Mouse (Mus musculus) hindbrain, embryonic 12.5 days (tissue): ENCODE measurements around the gene Xrn2. TPM values are rescaled to one million over a fixed set of nuclear protein-coding genes. Genes with fewer than 3 reads are reported as not detected.

Experiments used
- ATAC-seq: fragments of 200-750 bp; cut with Nextera tagmentation; 2 replicates; pipeline ENCODE4 v1.8.0; 2017; ENCODE audit warnings: moderate TSS enrichment; ENCODE audit not compliant: low FRiP score
- H3K27ac ChIP-seq: fragments of 300-500 bp; sonication (generic); 2 replicates; pipeline ENCODE4 v1.5.1; 2016; ENCODE audit warnings: mild to moderate bottlenecking
- H3K27me3 ChIP-seq: fragments of 300-500 bp; sonication (generic); 2 replicates; pipeline ENCODE4 v1.6.1; 2016; ENCODE audit warnings: mild to moderate bottlenecking
- H3K36me3 ChIP-seq: fragments of 300-500 bp; sonication (generic); 2 replicates; pipeline ENCODE4 v1.6.1; 2016; ENCODE audit warnings: mild to moderate bottlenecking
- H3K4me1 ChIP-seq: fragments of 300-500 bp; sonication (generic); 2 replicates; pipeline ENCODE4 v1.6.1; 2016
- H3K4me2 ChIP-seq: fragments of 300-500 bp; sonication (generic); replicated peaks from 2 replicates; pipeline ENCODE4 v1.6.1; 2016; ENCODE audit warnings: mild to moderate bottlenecking
- H3K4me3 ChIP-seq: fragments of 300-500 bp; sonication (generic); 2 replicates; pipeline ENCODE4 v1.5.1; 2016; ENCODE audit warnings: mild to moderate bottlenecking
- H3K9ac ChIP-seq: fragments of 300-500 bp; sonication (generic); 2 replicates; pipeline ENCODE4 v1.6.1; 2016; ENCODE audit warnings: mild to moderate bottlenecking, moderate library complexity
- H3K9me3 ChIP-seq: fragments of 300-500 bp; sonication (generic); replicated peaks from 2 replicates; pipeline ENCODE4 v1.6.1; 2016; ENCODE audit warnings: mild to moderate bottlenecking
- WGBS: fragments of 180-500 bp; shearing (Covaris S2); methylation state at CpG from one replicate; pipeline ENCODE4 v1.1.7; 2016; 5-methylcytosine and 5-hydroxymethylcytosine counted together
- polyA plus RNA-seq: library from polyadenylated mRNA; unstranded; fragments of >200 nt; fragmentation: Nextera tagmentation; extraction: Ambion mirVana; gene quantifications from 2 replicates; pipeline ENCODE4 v1.2.1, GENCODE M21; 2016

Gene Xrn2
- polyA plus RNA-seq, 1 experiment from 2014 or later, result 88.3 TPM

DNA sequence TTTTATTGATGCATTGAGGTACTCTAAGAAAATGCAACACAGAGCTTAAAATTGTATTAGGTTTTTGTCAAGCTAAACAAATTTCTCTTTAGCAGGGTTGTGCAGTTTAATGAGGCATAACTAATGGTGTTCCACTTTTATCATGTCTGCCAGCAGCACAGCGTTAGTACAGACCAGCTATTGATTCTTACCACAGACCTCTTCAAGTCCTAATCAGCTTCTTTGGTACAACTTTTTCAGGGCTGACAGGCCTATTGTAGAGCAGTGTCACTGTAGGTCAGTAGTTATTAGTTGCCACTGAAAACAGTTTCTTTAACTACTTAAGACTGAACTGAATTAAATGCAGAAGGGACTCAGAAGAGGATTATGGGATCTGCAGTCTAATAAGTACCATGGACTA, 56.3 kb downstream of the Xrn2 start:
- Histone ChIP-seq H3K9me3 (no peaks in the 10 kb centered on the region), H3K4me1 (0 out of 2 replicates have a peak, but pooled peaks cover 2% of the 10 kb centered on the region), H3K4me3 (no peak overlapping the region), H3K27me3 (no peaks in the 10 kb centered on the region), H3K4me2 (no peak overlapping the region), H3K9ac (no peak overlapping the region), H3K36me3 (peaks cover 12% of the 10 kb centered on the region), H3K27ac (no peak overlapping the region)
- peak; percentile 67; the same call in 1 of the 2 replicates for ATAC-seq
- WGBS, result 35% methylated on average over 1 of the region's 1 CpGs

DNA sequence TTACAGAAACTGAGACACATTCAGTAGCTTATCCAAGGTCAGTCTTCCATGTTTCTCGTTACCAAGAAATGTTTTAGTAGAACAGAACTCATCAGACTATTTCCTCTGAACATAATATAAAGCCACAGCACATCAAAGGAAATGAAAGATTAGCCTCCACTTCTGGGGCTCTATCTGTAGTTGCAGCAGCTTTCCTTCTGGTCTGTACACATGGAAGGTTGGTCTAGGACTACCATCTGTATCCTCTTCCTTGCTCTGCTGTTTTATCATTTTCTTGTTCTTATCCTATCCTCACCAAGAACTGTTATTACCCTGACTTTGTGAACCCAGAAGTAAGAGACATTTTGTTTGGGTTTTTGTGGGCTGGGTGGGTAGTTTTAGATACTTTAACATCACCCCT, 57.5 kb downstream of the Xrn2 start:
- H3K4me1 ChIP-seq, result 0 out of 2 replicates have a peak, but pooled peaks cover 2% of the 10 kb centered on the region
- H3K4me2 ChIP-seq, result no peak overlapping the region
- WGBS, result 95% methylated on average over 1 of the region's 1 CpGs
- H3K9me3 ChIP-seq, result no peaks in the 10 kb centered on the region
- H3K9ac ChIP-seq, result no peak overlapping the region
- no peak overlapping the region for H3K4me3 ChIP-seq
- no peaks in the 10 kb centered on the region for H3K27me3 ChIP-seq
- H3K27ac ChIP-seq, result no peak overlapping the region
- peaks cover 19% of the 10 kb centered on the region for H3K36me3 ChIP-seq
- no peak for ATAC-seq

DNA sequence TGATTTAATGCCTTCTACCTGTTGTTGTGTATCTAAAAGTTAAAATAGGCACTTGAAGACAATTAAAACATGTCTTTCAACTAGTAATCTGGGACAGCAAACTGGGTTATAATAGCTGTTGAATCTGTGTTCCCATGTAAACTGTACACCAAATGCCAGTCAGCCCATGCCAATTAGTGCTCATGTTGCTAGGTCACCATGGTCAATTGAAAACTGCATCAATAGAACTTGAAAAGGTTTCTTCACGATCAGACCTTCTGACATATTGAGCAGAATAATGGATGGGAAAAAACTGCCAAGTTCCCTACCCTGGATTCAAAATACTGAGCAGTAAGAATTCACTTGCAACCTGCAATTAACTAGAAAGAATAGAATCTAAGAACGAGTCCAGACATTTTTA, 61.2 kb downstream of the Xrn2 start:
- Histone ChIP-seq H3K27me3 (peaks cover 3% of the 10 kb centered on the region), H3K9ac (no peak overlapping the region), H3K27ac (no peak overlapping the region), H3K4me3 (no peak overlapping the region), H3K36me3 (peaks cover 22% of the 10 kb centered on the region), H3K9me3 (no peaks in the 10 kb centered on the region), H3K4me2 (no peak overlapping the region), H3K4me1 (0 out of 2 replicates have a peak, but pooled peaks cover 2% of the 10 kb centered on the region)
- ATAC-seq, result no peak
- WGBS, result 65% methylated on average over 2 of the region's 2 CpGs

DNA sequence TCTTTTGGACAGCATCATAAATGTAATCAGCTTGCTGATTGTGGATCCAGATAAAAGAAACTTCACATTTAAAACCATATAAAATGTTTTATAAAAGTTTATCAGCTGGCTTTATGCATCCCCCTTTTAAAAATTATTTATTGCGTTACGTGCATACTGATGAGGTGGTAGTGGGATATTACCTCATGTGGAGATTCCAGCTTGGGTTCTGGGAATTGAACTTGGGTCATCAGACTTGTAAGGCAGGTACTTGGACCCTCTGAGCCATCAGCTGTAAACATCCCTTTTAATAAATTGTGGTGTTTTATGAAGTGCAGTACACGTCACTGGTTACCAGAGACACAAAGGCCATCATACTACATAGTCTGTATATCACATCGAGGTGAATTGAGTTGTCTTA, 61.6 kb downstream of the Xrn2 start:
- H3K9me3 ChIP-seq, result no peaks in the 10 kb centered on the region
- no peak for ATAC-seq
- H3K4me1 ChIP-seq, result no peaks in the 10 kb centered on the region
- no peak overlapping the region for H3K27ac ChIP-seq
- peaks cover 18% of the 10 kb centered on the region; the same call in 1 of the 2 replicates for H3K36me3 ChIP-seq
- WGBS, result 96% methylated on average over 4 of the region's 4 CpGs
- H3K27me3 ChIP-seq, result peaks cover 7% of the 10 kb centered on the region
- H3K4me2 ChIP-seq, result no peak overlapping the region
- H3K9ac ChIP-seq, result no peak overlapping the region
- no peak overlapping the region for H3K4me3 ChIP-seq

DNA sequence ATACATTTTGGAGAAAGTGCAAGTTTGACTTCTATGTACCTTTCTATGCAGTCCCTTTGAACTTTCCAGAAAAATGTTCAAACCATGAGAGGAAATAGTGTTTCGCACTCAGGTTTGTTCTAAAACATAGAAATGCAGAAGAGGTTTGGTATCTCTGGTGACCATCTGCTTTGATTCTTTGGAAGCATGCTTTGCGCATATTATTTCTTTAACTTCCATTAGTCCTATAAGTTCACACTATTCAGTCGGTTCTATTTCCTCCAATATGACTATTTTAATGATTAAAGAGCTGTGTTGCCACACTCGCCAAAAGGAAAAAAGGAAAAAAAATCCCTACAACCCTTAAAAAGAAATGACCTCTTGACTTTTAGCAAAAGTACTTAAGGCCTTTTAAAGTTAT, 69.6 kb downstream of the Xrn2 start:
- Histone ChIP-seq H3K9me3 (no peaks in the 10 kb centered on the region), H3K36me3 (no peaks in the 10 kb centered on the region)
- no peak for ATAC-seq

DNA sequence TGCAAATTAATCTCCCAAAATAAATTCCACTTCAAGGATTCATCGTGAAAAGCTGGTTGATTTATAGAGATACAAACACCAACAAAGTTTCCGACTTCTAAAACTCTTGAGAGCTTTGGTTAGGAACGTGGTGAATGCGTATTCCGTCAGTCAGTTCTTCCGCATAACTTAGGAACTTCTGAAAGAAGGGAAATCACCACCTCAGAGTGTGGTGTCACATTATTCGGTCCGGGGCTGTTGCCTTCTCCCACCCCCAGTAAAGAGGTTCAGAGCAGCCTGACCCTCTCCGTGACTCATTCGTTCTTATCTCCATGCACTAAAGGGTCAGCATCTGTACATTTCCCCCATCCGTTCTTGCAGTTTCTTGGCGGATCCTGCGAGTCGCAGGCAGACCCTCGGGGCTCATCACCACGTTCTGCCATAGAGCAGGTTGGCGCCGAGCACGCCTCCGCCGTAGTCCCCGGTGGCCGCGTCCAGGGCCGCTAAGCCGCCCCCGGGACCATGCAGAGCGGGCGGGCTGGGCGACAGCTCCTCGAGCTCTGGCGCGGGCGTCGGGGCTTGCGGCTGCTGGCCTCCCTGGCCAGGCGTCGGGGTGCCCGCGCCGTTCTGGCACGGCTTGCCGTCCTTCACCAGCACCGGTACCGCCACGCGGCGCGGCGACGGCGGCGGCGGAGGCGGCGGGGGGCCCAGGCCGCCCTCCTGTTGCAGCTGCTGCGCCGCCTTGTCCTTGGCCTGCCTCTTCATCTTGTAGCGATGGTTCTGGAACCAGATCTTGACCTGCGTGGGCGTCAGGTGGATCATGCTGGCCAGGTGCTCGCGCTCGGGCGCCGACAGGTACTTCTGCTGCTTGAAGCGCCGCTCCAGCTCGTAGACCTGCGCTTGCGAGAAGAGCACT, 70.9 kb downstream of the Xrn2 start:
- no peaks in the 10 kb centered on the region for H3K9me3 ChIP-seq
- H3K4me3 ChIP-seq, result 0 out of 2 replicates have a peak overlapping the region, but pooled peaks have one; percentile 29
- ATAC-seq, result peak; percentile 34; the same call in 1 of the 2 replicates
- peak overlapping the region; percentile 22; the same call in 1 of the 2 replicates for H3K4me2 ChIP-seq
- H3K27me3 ChIP-seq, result peaks cover 82% of the 10 kb centered on the region
- peaks cover 9% of the 10 kb centered on the region for H3K4me1 ChIP-seq
- H3K27ac ChIP-seq, result no peak overlapping the region
- WGBS, result under 1% methylated on average over 71 of the region's 72 CpGs
- no peaks in the 10 kb centered on the region for H3K36me3 ChIP-seq
- no peak overlapping the region for H3K9ac ChIP-seq

More for the DNA sequence above, 69.6 kb downstream of the Xrn2 start:
- Histone ChIP-seq H3K4me1 (peaks cover 9% of the 10 kb centered on the region), H3K27me3 (peaks cover 77% of the 10 kb centered on the region), H3K4me3 (no peak overlapping the region), H3K27ac (no peak overlapping the region), H3K9ac (no peak overlapping the region), H3K4me2 (no peak overlapping the region)
- WGBS, result 63% methylated on average over 4 of the region's 4 CpGs

DNA sequence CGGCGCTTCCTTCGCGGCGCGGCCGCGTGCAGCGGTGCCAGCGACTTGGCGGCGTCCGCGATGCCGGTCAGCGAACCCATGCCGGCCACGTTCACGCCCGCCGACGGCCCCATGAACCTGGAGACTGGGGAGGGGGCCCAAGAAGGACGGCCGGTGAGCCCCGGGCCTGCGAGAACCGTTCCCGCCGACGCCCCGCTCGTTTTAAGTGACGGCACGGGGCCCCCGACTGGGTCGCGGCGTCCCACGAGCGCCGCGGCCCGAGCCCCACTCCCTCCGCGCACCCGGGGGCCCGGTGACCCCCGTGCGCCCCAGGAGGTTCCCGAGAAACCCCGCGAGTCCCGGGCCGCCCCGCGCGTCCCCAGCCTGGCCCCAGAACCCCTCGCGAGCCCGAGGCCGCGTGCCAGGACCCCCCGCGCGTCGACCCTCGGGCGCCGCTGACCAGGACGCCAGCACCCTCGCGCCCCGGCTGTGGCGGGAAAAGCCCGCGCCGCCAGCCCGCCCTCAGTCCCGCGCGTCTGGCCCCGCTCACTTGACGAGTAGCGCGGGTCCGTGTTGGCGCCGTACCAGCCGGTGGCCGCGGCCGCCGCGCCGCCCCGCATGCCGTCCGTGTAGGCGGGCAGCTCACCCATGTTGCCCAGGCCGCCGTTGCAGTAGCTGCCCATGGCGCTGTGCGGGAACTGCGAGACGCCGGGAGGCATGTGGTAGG, 71.7 kb downstream of the Xrn2 start:
- no peaks in the 10 kb centered on the region for H3K36me3 ChIP-seq
- peak overlapping the region; percentile 29 for H3K4me3 ChIP-seq
- H3K9ac ChIP-seq, result no peak overlapping the region
- ATAC-seq, result peak; percentile 63
- peaks cover 74% of the 10 kb centered on the region for H3K27me3 ChIP-seq
- WGBS, result 2% methylated on average over 73 of the region's 106 CpGs
- peaks cover 9% of the 10 kb centered on the region for H3K4me1 ChIP-seq
- H3K27ac ChIP-seq, result no peak overlapping the region
- peak overlapping the region; percentile 45 for H3K4me2 ChIP-seq
- H3K9me3 ChIP-seq, result no peaks in the 10 kb centered on the region

DNA sequence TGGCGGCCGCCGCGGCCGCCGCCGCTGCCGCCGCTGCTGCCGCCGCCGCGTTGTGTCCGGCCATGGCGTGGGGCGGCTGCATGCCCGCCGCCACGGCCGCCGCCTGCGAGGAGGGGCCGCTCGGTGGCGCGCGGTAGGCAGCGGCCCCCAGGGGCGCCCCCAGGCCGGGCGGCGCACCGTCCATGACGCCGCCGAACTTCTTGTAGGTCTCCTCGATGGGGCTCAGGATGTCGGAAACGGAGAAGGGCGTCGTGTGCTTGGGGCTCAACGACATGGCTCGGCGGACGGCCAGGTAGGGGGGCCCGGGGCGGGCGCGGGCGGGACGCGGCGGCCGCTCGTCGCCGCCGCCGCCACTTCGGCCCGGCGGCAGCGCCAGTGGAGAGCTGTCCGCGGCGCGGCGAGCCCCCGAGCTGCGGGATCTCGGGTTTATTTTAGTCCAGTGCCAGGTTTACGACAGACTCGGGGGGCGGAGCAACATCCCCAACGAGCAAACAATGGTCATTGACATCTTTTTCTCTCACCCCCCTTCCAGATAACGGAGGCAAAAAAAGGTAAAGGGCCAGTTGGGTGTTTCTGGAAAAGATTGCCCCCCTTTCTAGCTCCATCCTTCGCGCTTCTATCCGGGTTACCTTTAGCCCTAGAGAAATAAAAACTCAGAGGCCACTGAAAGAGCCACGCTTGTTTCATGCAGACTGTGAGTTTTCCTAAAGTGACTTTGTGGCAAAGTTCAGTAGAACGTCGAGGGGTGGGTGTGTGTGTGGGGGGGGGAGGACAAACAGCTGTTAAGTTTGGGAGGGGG, 72.5 kb downstream of the Xrn2 start, which contains the start of gene Nkx2-4:
Nkx2-4 (minus strand) TSS at position 374 of the 799 bp plus-strand sequence.
- ATAC-seq, result 0 out of 2 replicates have a peak, but pooled peaks have one; percentile 32
- Histone ChIP-seq H3K4me1 (peaks cover 9% of the 10 kb centered on the region), H3K27me3 (peaks cover 73% of the 10 kb centered on the region), H3K4me3 (peak within 1 kb of the TSS; percentile 29), H3K4me2 (peak within 1 kb of the TSS; percentile 45), H3K9me3 (no peaks in the 10 kb centered on the region), H3K36me3 (no peaks in the 10 kb centered on the region), H3K9ac (no peak within 1 kb of the TSS), H3K27ac (no peak within 1 kb of the TSS)
- under 1% methylated on average over 51 of the region's 82 CpGs for WGBS

DNA sequence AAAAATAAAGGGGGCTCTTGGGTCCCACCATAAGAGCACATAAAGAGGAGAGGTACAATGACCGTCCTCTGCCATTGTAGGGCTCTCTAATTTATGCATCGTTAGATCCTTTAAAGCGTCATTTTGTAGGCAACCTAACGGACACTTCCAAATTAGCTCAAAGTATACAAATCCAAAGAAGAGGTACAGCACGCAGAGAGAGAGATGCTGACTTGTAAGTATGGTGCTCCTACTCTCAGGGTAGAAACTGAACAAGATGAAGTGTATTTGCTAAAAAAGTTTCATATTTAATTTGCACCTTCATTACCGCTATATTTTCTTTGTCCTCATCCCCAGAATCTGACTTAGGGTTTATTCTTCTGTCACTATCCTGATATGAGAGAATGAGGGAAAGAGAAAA, 73.1 kb downstream of the Xrn2 start:
- Histone ChIP-seq H3K4me1 (peaks cover 9% of the 10 kb centered on the region), H3K36me3 (no peaks in the 10 kb centered on the region), H3K9ac (no peak overlapping the region), H3K4me2 (no peak overlapping the region), H3K9me3 (no peaks in the 10 kb centered on the region), H3K27ac (no peak overlapping the region), H3K27me3 (peaks cover 68% of the 10 kb centered on the region), H3K4me3 (no peak overlapping the region)
- 4% methylated on average over 6 of the region's 6 CpGs for WGBS
- ATAC-seq, result no peak

DNA sequence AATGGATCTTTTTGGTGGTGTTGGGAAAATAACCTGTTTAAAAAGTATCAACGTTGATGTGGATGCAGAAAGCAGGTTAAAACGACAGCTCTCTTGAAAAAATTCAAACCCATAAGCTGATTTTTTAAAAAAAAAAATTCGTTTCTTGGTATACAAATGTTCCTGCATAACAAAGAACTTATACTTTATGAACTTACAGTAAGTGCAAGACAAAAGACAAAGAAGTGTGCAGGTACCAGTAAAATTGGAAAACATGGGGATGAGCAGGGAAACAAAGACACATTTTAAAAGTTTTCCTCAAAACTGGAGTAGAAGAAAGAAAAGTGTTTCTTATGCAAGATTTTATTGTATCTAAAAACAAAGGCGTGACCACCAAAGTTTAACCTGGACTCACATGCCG, 73.6 kb downstream of the Xrn2 start:
- no peaks in the 10 kb centered on the region for H3K36me3 ChIP-seq
- peaks cover 9% of the 10 kb centered on the region for H3K4me1 ChIP-seq
- no peak overlapping the region for H3K9ac ChIP-seq
- 17% methylated on average over 5 of the region's 5 CpGs for WGBS
- no peak overlapping the region for H3K4me3 ChIP-seq
- H3K4me2 ChIP-seq, result no peak overlapping the region
- no peak for ATAC-seq
- H3K27ac ChIP-seq, result no peak overlapping the region
- H3K27me3 ChIP-seq, result peaks cover 63% of the 10 kb centered on the region
- no peaks in the 10 kb centered on the region for H3K9me3 ChIP-seq

DNA sequence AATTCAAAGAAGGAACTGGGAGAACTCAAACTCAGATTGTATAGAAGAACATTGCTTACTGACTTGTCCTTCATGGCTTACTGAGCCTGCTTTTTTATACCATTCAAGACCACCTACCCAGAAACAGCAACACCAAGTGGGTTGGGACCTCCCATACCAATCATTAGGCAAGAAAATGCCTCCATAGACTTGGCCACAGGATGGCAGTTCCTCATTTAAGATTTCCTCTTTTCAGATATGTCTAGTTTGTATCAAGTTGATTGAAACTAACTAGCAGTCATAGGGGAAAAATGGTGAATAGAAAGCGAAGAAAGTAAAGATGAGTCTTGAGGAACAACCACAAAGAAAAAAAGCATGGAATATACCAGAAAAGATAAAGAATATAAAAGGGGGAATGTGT, 106.9 kb downstream of the Xrn2 start:
- H3K4me3 ChIP-seq, result no peak overlapping the region
- no peak overlapping the region for H3K9ac ChIP-seq
- no peak overlapping the region for H3K4me2 ChIP-seq
- H3K27ac ChIP-seq, result no peak overlapping the region
- ATAC-seq, result no peak
- H3K27me3 ChIP-seq, result no peaks in the 10 kb centered on the region
- no peaks in the 10 kb centered on the region for H3K36me3 ChIP-seq
- no peaks in the 10 kb centered on the region for H3K9me3 ChIP-seq
- WGBS, result 66% methylated on average over 1 of the region's 1 CpGs
- no peaks in the 10 kb centered on the region for H3K4me1 ChIP-seq

DNA sequence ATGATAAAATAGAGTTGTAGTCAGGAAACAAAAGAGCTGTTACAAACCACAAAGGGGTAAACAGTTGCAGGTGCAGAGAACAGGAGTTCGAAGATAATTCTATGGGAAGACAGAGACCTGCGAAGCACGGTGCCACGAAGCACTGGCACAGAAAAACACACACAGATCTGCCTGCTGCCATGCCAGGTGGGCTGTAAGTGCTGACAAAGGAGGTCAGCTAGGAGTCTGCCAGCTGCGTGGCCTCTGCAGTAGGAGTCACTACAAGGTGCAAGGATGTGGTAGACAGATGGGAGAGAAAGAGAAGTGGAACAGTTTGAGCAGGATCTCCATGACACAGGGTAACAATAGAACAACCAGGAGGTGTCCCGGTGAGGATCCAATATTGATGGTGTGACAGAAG, 114.6 kb downstream of the Xrn2 start:
- Histone ChIP-seq H3K27me3 (no peaks in the 10 kb centered on the region), H3K36me3 (no peaks in the 10 kb centered on the region), H3K9me3 (no peaks in the 10 kb centered on the region), H3K4me3 (no peak overlapping the region), H3K4me2 (no peak overlapping the region), H3K9ac (no peak overlapping the region), H3K27ac (no peak overlapping the region), H3K4me1 (no peaks in the 10 kb centered on the region)
- no peak for ATAC-seq
- WGBS, result 78% methylated on average over 6 of the region's 6 CpGs
